Mouse (Mus musculus) spleen, adult 2 months (tissue): ENCODE measurements around the gene Piwil4.

ENCODE experiments used
- CTCF ChIP-seq: fragments of 200-500 bp; IDR thresholded peaks from 2 replicates; pipeline ENCODE4 v1.5.1; 2011; ENCODE audit warnings: mild to moderate bottlenecking, inconsistent platforms; ENCODE audit not compliant: insufficient read depth, insufficient read length, insufficient replicate concordance; ENCODE audit errors: extremely low read depth
- POLR2A ChIP-seq: fragments of 200-500 bp; IDR thresholded peaks from 2 replicates; pipeline ENCODE4 v1.6.1; 2011; ENCODE audit warnings: low read depth, low read length, inconsistent platforms

GRCm38 (mm10) chr9:14662876-14663275, 77.7 kb downstream of the Piwil4 start:
- TF ChIP-seq CTCF (no peak), POLR2A (no peak)
